Mouse (Mus musculus) limb, embryonic 11.5 days (tissue): ENCODE data around the gene Gatd1. TPM values are rescaled to one million over a fixed set of nuclear protein-coding genes. Genes with fewer than 3 reads are reported as not detected.

Experiments used
- ATAC-seq: fragments of 200-750 bp; cut with Nextera tagmentation; 2 replicates; pipeline ENCODE4 v1.8.0; 2017; ENCODE audit warnings: low read depth; ENCODE audit not compliant: insufficient number of reproducible peaks, low FRiP score, low TSS enrichment
- DNase-seq: peaks from one replicate; pipeline ENCODE4 v3.0.0-alpha.2; 2015; ENCODE audit warnings: low spot score
- H3K27ac ChIP-seq: fragments of 300-500 bp; sonication (generic); replicated peaks from 2 replicates; pipeline ENCODE4 v1.5.1; 2014; ENCODE audit warnings: low read depth, mild to moderate bottlenecking, low read length
- H3K27me3 ChIP-seq: fragments of 300-500 bp; sonication (generic); 2 replicates; pipeline ENCODE4 v1.6.1; 2014; ENCODE audit warnings: mild to moderate bottlenecking, low read length, mixed read lengths; ENCODE audit not compliant: control insufficient read depth, insufficient read depth
- H3K36me3 ChIP-seq: fragments of 300-500 bp; sonication (generic); 2 replicates; pipeline ENCODE4 v1.6.1; 2014; ENCODE audit warnings: mild to moderate bottlenecking, low read length, moderate library complexity, mixed read lengths; ENCODE audit not compliant: control insufficient read depth, insufficient read depth
- H3K4me1 ChIP-seq: fragments of 300-500 bp; sonication (generic); 2 replicates; pipeline ENCODE4 v1.6.1; 2014; ENCODE audit warnings: low read length, mixed read lengths; ENCODE audit not compliant: control insufficient read depth, insufficient read depth
- H3K4me2 ChIP-seq: fragments of 300-500 bp; sonication (generic); 2 replicates; pipeline ENCODE4 v1.6.1; 2014; ENCODE audit warnings: low read depth, mild to moderate bottlenecking, moderate library complexity; ENCODE audit not compliant: severe bottlenecking
- H3K4me3 ChIP-seq: fragments of 300-500 bp; sonication (generic); 2 replicates; pipeline ENCODE4 v1.5.1; 2014; ENCODE audit warnings: low read depth, low read length
- H3K9ac ChIP-seq: fragments of 300-500 bp; sonication (generic); 2 replicates; pipeline ENCODE4 v1.6.1; 2014; ENCODE audit warnings: mild to moderate bottlenecking, low read length
- H3K9me3 ChIP-seq: fragments of 300-500 bp; sonication (generic); 2 replicates; pipeline ENCODE4 v1.6.1; 2016; ENCODE audit warnings: low read length; ENCODE audit not compliant: control insufficient read depth
- WGBS: fragments of 180-500 bp; shearing (Covaris S2); extraction: QIAGEN DNeasy Blood & Tissue Kit; methylation state at CpG from one replicate; pipeline ENCODE4 v1.1.7; 2014; 5-methylcytosine and 5-hydroxymethylcytosine counted together
- polyA plus RNA-seq: library from polyadenylated mRNA; unstranded; fragments of >200 nt; fragmentation: Nextera tagmentation; extraction: Ambion mirVana; gene quantifications from 2 replicates; pipeline ENCODE4 v1.2.1, GENCODE M21; 2014

Gatd1 gene
- polyA plus RNA-seq, 1 experiment from 2014 or later = 52.2 TPM

GRCm38 (mm10) chr7:141394158-141394557 lies 19.8 kb downstream of the Gatd1 start:
- ATAC-seq = no peak
- WGBS = 89% methylated on average over 7 of the region's 7 CpGs
- no peak for DNase-seq

GRCm38 (mm10) chr7:141392552-141393222 lies 21.2 kb downstream of the Gatd1 start:
- DNase-seq (no peak), ATAC-seq (no peak; the same call in 1 of the 2 replicates)
- peaks cover 2% of the 10 kb centered on the region for H3K36me3 ChIP-seq
- H3K4me2 ChIP-seq = peak overlapping the region; percentile 96
- H3K4me1 ChIP-seq = peaks cover 9% of the 10 kb centered on the region; the same call in 1 of the 2 replicates
- 38% methylated on average over 9 of the region's 9 CpGs for WGBS
- peak overlapping the region; percentile 63 for H3K4me3 ChIP-seq
- 0 out of 2 replicates have a peak overlapping the region, but pooled peaks have one; percentile 30 for H3K27ac ChIP-seq
- H3K9ac ChIP-seq = peak overlapping the region; percentile 54
- no peaks in the 10 kb centered on the region for H3K9me3 ChIP-seq
- H3K27me3 ChIP-seq = no peaks in the 10 kb centered on the region

More at GRCm38 (mm10) chr7:141394158-141394557, 19.8 kb downstream of the Gatd1 start:
- Histone ChIP-seq H3K4me3 (no peak overlapping the region), H3K9ac (no peak overlapping the region), H3K9me3 (no peaks in the 10 kb centered on the region), H3K27ac (no peak overlapping the region), H3K4me1 (peaks cover 9% of the 10 kb centered on the region; the same call in 1 of the 2 replicates), H3K27me3 (no peaks in the 10 kb centered on the region), H3K36me3 (peaks cover 2% of the 10 kb centered on the region), H3K4me2 (no peak overlapping the region)

GRCm38 (mm10) chr7:141391625-141392551 lies 22.0 kb downstream of the Gatd1 start, which contains the start of gene Taldo1:
Gene Taldo1, plus strand, starts transcription at chr7:141392199.
- H3K36me3 ChIP-seq = peaks cover 2% of the 10 kb centered on the region
- H3K4me2 ChIP-seq = peak within 1 kb of the TSS; percentile 96
- no peaks in the 10 kb centered on the region for H3K27me3 ChIP-seq
- under 1% methylated on average over 57 of the region's 57 CpGs for WGBS
- DNase-seq (peak; percentile 96), ATAC-seq (peak; percentile 91)
- H3K27ac ChIP-seq = 0 out of 2 replicates have a peak within 1 kb of the TSS, but pooled peaks have one; percentile 30
- peak within 1 kb of the TSS; percentile 63 for H3K4me3 ChIP-seq
- peak within 1 kb of the TSS; percentile 68 for H3K9ac ChIP-seq
- H3K9me3 ChIP-seq = no peaks in the 10 kb centered on the region
- H3K4me1 ChIP-seq = peaks cover 9% of the 10 kb centered on the region; the same call in 1 of the 2 replicates

- DNase-seq = no peak
- Histone ChIP-seq H3K4me3 (no peak overlapping the region), H3K27me3 (no peaks in the 10 kb centered on the region), H3K4me1 (peaks cover 9% of the 10 kb centered on the region; the same call in 1 of the 2 replicates), H3K9me3 (no peaks in the 10 kb centered on the region), H3K36me3 (no peaks in the 10 kb centered on the region), H3K27ac (no peak overlapping the region), H3K9ac (no peak overlapping the region), H3K4me2 (no peak overlapping the region)
- no peak for ATAC-seq
- 52% methylated on average over 9 of the region's 9 CpGs for WGBS
These were observed 23.3 kb downstream of the Gatd1 start for GRCm38 (mm10) chr7:141390326-141391259.

- 43% methylated on average over 3 of the region's 3 CpGs for WGBS
- H3K27ac ChIP-seq = no peak overlapping the region
- H3K4me1 ChIP-seq = peaks cover 9% of the 10 kb centered on the region; the same call in 1 of the 2 replicates
- H3K4me3 ChIP-seq = no peak overlapping the region
- H3K4me2 ChIP-seq = no peak overlapping the region
- H3K9me3 ChIP-seq = no peaks in the 10 kb centered on the region
- no peak overlapping the region for H3K9ac ChIP-seq
- no peaks in the 10 kb centered on the region for H3K36me3 ChIP-seq
- no peak for DNase-seq
- ATAC-seq = no peak
- H3K27me3 ChIP-seq = no peaks in the 10 kb centered on the region
These were observed 25.3 kb downstream of the Gatd1 start for GRCm38 (mm10) chr7:141388487-141389109.

GRCm38 (mm10) chr7:141387807-141388486 lies 26.0 kb downstream of the Gatd1 start:
- H3K9me3 ChIP-seq = no peaks in the 10 kb centered on the region
- H3K27me3 ChIP-seq = no peaks in the 10 kb centered on the region
- H3K36me3 ChIP-seq = no peaks in the 10 kb centered on the region
- DNase-seq (no peak), ATAC-seq (no peak)
- no peak overlapping the region for H3K4me3 ChIP-seq
- H3K27ac ChIP-seq = no peak overlapping the region
- no peak overlapping the region for H3K9ac ChIP-seq
- H3K4me1 ChIP-seq = peaks cover 7% of the 10 kb centered on the region; the same call in 1 of the 2 replicates
- no peak overlapping the region for H3K4me2 ChIP-seq
- 54% methylated on average over 2 of the region's 2 CpGs for WGBS

GRCm38 (mm10) chr7:141381068-141381835 lies 32.7 kb downstream of the Gatd1 start:
- Histone ChIP-seq H3K27me3 (no peaks in the 10 kb centered on the region), H3K4me3 (no peak overlapping the region), H3K9me3 (no peaks in the 10 kb centered on the region), H3K36me3 (no peaks in the 10 kb centered on the region), H3K4me2 (no peak overlapping the region), H3K27ac (no peak overlapping the region), H3K4me1 (no peaks in the 10 kb centered on the region), H3K9ac (no peak overlapping the region)
- no peak for ATAC-seq
- no peak for DNase-seq
- 74% methylated on average over 4 of the region's 4 CpGs for WGBS
